Mouse (Mus musculus) midbrain, embryonic 16.5 days (tissue): ENCODE data around the gene Bcas3. TPM values are rescaled to one million over a fixed set of nuclear protein-coding genes. Genes with fewer than 3 reads are reported as not detected.

ENCODE experiments used
- ATAC-seq: fragments of 200-750 bp; cut with Nextera tagmentation; 2 replicates; pipeline ENCODE4 v1.8.0; 2017; ENCODE audit warnings: moderate TSS enrichment
- H3K27ac ChIP-seq: fragments of 300-500 bp; sonication (generic); 2 replicates; pipeline ENCODE4 v1.5.1; 2014; ENCODE audit warnings: mild to moderate bottlenecking, low read length, mixed read lengths
- H3K27me3 ChIP-seq: fragments of 300-500 bp; sonication (generic); 2 replicates; pipeline ENCODE4 v1.6.1; 2014; ENCODE audit warnings: low read depth, low read length, mixed read lengths; ENCODE audit not compliant: control insufficient read depth, insufficient read depth
- H3K36me3 ChIP-seq: fragments of 300-500 bp; sonication (generic); 2 replicates; pipeline ENCODE4 v1.6.1; 2014; ENCODE audit warnings: mild to moderate bottlenecking, low read length, moderate library complexity, mixed read lengths; ENCODE audit not compliant: control insufficient read depth, insufficient read depth
- H3K4me1 ChIP-seq: fragments of 300-500 bp; sonication (generic); 2 replicates; pipeline ENCODE4 v1.6.1; 2014; ENCODE audit warnings: mild to moderate bottlenecking, low read length, mixed read lengths; ENCODE audit not compliant: control insufficient read depth, insufficient read depth
- H3K4me2 ChIP-seq: fragments of 300-500 bp; sonication (generic); 2 replicates; pipeline ENCODE4 v1.6.1; 2014; ENCODE audit warnings: mild to moderate bottlenecking, low read length, mixed read lengths
- H3K4me3 ChIP-seq: fragments of 300-500 bp; sonication (generic); 2 replicates; pipeline ENCODE4 v1.5.1; 2014; ENCODE audit warnings: low read depth, mild to moderate bottlenecking, low read length, moderate library complexity, mixed read lengths
- H3K9ac ChIP-seq: fragments of 300-500 bp; sonication (generic); 2 replicates; pipeline ENCODE4 v1.6.1; 2014; ENCODE audit warnings: low read depth, low read length, mixed read lengths
- H3K9me3 ChIP-seq: fragments of 300-500 bp; sonication (generic); replicated peaks from 2 replicates; pipeline ENCODE4 v1.6.1; 2014; ENCODE audit warnings: mild to moderate bottlenecking, low read length, mixed read lengths; ENCODE audit not compliant: control insufficient read depth, poor library complexity, severe bottlenecking
- WGBS: fragments of 180-500 bp; shearing (Covaris S2); extraction: QIAGEN DNeasy Blood & Tissue Kit; methylation state at CpG from one replicate; pipeline ENCODE4 v1.1.7; 2014; 5-methylcytosine and 5-hydroxymethylcytosine counted together
- polyA plus RNA-seq: library from polyadenylated mRNA; unstranded; fragments of >200 nt; fragmentation: Nextera tagmentation; extraction: Ambion mirVana; gene quantifications from 2 replicates; pipeline ENCODE4 v1.2.1, GENCODE M21; 2015

Bcas3 gene
- polyA plus RNA-seq, 1 experiment from 2014 or later, result 33.3 TPM

- Histone ChIP-seq H3K9ac (no peak overlapping the region), H3K27ac (no peak overlapping the region), H3K9me3 (no peaks in the 10 kb centered on the region), H3K4me1 (peaks cover 12% of the 10 kb centered on the region), H3K4me2 (peak overlapping the region; percentile 51; the same call in 1 of the 2 replicates), H3K4me3 (peak overlapping the region; percentile 9; the same call in 1 of the 2 replicates), H3K27me3 (peaks cover 65% of the 10 kb centered on the region), H3K36me3 (no peaks in the 10 kb centered on the region)
- WGBS, result under 1% methylated on average over 33 of the region's 33 CpGs
- ATAC-seq, result no peak
Measured at GRCm38 (mm10) chr11:85831656-85832230, 478.8 kb downstream of the Bcas3 start.

- no peak for ATAC-seq
- peak within 1 kb of the TSS; percentile 29 for H3K4me3 ChIP-seq
- H3K4me1 ChIP-seq, result peaks cover 12% of the 10 kb centered on the region
- peak within 1 kb of the TSS; percentile 51 for H3K4me2 ChIP-seq
- no peaks in the 10 kb centered on the region for H3K36me3 ChIP-seq
- under 1% methylated on average over 29 of the region's 52 CpGs for WGBS
- 0 out of 2 replicates have a peak within 1 kb of the TSS, but pooled peaks have one; percentile 10 for H3K9ac ChIP-seq
- H3K9me3 ChIP-seq, result no peaks in the 10 kb centered on the region
- peaks cover 58% of the 10 kb centered on the region for H3K27me3 ChIP-seq
- no peak within 1 kb of the TSS for H3K27ac ChIP-seq
Measured at GRCm38 (mm10) chr11:85832231-85832924, 479.4 kb downstream of the Bcas3 start, which contains the start of gene Tbx2. Tbx2 (plus strand) TSS chr11:85832551.

GRCm38 (mm10) chr11:85833081-85833521 lies 480.1 kb downstream of the Bcas3 start:
- Histone ChIP-seq H3K27me3 (peaks cover 54% of the 10 kb centered on the region), H3K9me3 (no peaks in the 10 kb centered on the region), H3K9ac (0 out of 2 replicates have a peak overlapping the region, but pooled peaks have one; percentile 10), H3K4me1 (peaks cover 12% of the 10 kb centered on the region), H3K4me3 (peak overlapping the region; percentile 29), H3K36me3 (no peaks in the 10 kb centered on the region), H3K27ac (no peak overlapping the region), H3K4me2 (peak overlapping the region; percentile 51)
- ATAC-seq, result no peak
- under 1% methylated on average over 42 of the region's 54 CpGs for WGBS

GRCm38 (mm10) chr11:85833761-85834385 lies 480.9 kb downstream of the Bcas3 start:
- WGBS, result 3% methylated on average over 11 of the region's 11 CpGs
- H3K4me2 ChIP-seq, result no peak overlapping the region
- ATAC-seq, result no peak

DNA sequence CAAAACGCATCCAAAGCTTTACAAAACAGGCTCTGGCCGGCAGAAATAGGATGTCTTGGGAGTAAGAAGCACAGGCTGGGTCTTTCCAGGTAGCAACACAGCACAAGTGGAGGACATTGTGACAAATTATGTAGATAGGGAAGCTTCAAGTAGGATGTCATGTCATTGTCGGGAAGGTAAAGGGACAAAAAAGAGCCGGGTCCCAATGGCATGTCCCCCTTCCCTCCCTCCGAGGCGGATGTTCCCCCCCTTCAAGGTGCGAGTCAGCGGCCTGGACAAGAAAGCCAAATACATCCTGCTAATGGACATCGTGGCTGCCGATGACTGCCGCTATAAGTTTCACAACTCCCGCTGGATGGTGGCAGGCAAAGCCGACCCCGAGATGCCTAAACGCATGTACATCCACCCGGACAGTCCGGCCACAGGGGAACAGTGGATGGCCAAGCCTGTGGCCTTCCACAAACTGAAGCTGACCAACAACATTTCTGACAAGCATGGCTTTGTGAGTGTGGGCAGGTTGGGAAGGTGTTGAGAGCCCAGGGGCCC lies 481.5 kb downstream of the Bcas3 start:
- H3K27ac ChIP-seq, result no peak overlapping the region
- no peak overlapping the region for H3K4me3 ChIP-seq
- WGBS, result 4% methylated on average over 17 of the region's 17 CpGs
- ATAC-seq, result no peak
- no peaks in the 10 kb centered on the region for H3K9me3 ChIP-seq
- H3K36me3 ChIP-seq, result no peaks in the 10 kb centered on the region
- peaks cover 12% of the 10 kb centered on the region for H3K4me1 ChIP-seq
- no peak overlapping the region for H3K9ac ChIP-seq
- H3K4me2 ChIP-seq, result no peak overlapping the region
- H3K27me3 ChIP-seq, result peaks cover 51% of the 10 kb centered on the region

More at GRCm38 (mm10) chr11:85833761-85834385, 480.9 kb downstream of the Bcas3 start:
- Histone ChIP-seq H3K9me3 (no peaks in the 10 kb centered on the region), H3K4me1 (peaks cover 12% of the 10 kb centered on the region), H3K27ac (no peak overlapping the region), H3K9ac (no peak overlapping the region), H3K27me3 (peaks cover 50% of the 10 kb centered on the region), H3K36me3 (no peaks in the 10 kb centered on the region), H3K4me3 (no peak overlapping the region)

DNA sequence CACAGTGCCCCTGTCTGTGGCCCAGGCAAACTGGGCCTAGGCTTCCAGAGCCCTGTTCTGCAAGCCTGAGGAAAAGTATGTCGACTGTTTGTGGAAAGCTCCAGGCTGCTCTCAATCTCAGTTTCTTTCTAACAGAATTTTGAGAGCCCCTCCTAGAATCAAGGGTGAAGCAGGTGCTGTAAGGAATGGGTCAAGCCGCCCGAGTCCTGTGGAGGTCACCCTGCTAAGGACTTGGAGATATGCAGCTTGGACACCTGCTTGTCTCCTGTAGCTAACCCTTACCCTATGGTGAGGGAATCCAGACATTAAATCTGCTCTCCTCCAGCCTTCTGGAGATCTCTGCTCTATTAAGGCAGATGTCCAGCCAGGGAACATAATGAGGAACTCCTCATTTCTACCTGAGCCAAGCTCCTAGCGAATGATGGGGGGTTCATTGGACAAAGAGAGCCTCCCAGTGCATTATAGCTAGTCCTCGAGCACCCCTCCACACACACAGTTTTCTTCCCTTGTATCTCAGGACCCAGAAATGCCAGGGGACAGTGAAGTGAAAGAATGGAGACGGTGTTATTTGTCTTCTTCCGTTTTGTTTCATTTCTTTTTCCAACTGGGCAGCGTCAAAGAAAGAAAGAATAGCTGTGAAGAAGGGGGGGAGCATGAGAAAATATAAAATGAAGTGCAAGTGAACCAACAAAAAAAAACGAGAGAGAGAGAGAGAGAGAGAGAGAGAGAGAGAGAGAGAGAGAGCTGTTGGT lies 482.2 kb downstream of the Bcas3 start:
- peaks cover 8% of the 10 kb centered on the region for H3K4me1 ChIP-seq
- no peak overlapping the region for H3K9ac ChIP-seq
- no peak for ATAC-seq
- no peaks in the 10 kb centered on the region for H3K36me3 ChIP-seq
- H3K4me2 ChIP-seq, result no peak overlapping the region
- H3K4me3 ChIP-seq, result no peak overlapping the region
- H3K27ac ChIP-seq, result no peak overlapping the region
- peaks cover 54% of the 10 kb centered on the region for H3K27me3 ChIP-seq
- no peaks in the 10 kb centered on the region for H3K9me3 ChIP-seq
- 8% methylated on average over 9 of the region's 9 CpGs for WGBS

- H3K36me3 ChIP-seq, result no peaks in the 10 kb centered on the region
- 2% methylated on average over 16 of the region's 16 CpGs for whole genome bisulfite sequencing
- no peak overlapping the region for H3K4me3 ChIP-seq
- H3K9ac ChIP-seq, result no peak overlapping the region
- no peak overlapping the region for H3K27ac ChIP-seq
- peaks cover 55% of the 10 kb centered on the region for H3K27me3 ChIP-seq
- H3K4me2 ChIP-seq, result no peak overlapping the region
- ATAC-seq, result no peak
- H3K4me1 ChIP-seq, result peaks cover 7% of the 10 kb centered on the region
- no peaks in the 10 kb centered on the region for H3K9me3 ChIP-seq
Measured at GRCm38 (mm10) chr11:85835753-85836522, 483.0 kb downstream of the Bcas3 start.
